Mouse (Mus musculus): ENCODE results near the gene Rb1.

DNA sequence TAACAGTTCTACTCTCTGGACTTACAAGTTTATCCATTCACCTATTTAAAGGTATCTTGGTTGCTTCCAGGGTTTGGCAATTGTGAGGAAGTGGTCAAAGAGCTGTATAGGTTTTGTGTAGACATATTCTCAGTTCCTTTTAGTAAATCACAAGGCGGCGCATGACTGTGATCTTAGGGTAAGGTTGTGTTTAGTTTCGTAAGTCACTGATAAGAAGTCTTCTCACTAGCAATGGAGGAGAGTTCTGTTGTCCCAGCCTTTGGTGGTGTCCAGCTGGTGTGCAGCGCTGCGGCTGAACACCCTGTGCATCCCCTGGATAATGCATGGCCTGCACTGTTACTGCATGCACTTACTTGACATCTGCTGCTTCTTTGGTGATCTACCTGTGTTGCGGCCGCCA is 138.7 kb downstream of the Rb1 start:
- TF ChIP-seq POLR2A (IDR thresholded peaks at IDR 0.05; ENCODE audit: borderline replicate concordance, extremely low read depth, low read depth, low read length) (no peak), CTCF (IDR thresholded peaks at IDR 0.05; ENCODE audit: insufficient read depth, low read length) (no peak)
